Mouse (Mus musculus) olfactory bulb, adult 2 months (tissue): ENCODE data around the gene Smg5.

Source experiments
- CTCF ChIP-seq: fragments of 200-500 bp; IDR thresholded peaks from 2 replicates; pipeline ENCODE4 v1.5.1; 2012; ENCODE audit warnings: low read depth, mild to moderate bottlenecking, low read length, moderate library complexity; ENCODE audit not compliant: insufficient read depth
- POLR2A ChIP-seq: fragments of 200-500 bp; IDR thresholded peaks from 2 replicates; pipeline ENCODE4 v1.6.1; 2012; ENCODE audit warnings: mild to moderate bottlenecking, low read depth, low read length, moderate library complexity; ENCODE audit not compliant: insufficient read depth

GRCm38 (mm10) chr3:88410645-88411031 lies 74.6 kb downstream of the Smg5 start:
- TF ChIP-seq POLR2A: no peak
- no peak for TF ChIP-seq CTCF
